Mouse (Mus musculus) right cerebral cortex, postnatal 4 days (tissue): ENCODE measurements around the gene Ankrd13c.
"Not testable (repeated sequence)": the region's sequence is repeated elsewhere in the genome, so short reads cannot be mapped to it uniquely, and the experiment has no call there.

Source experiments
- DNase-seq: peaks from one replicate; pipeline ENCODE4 v3.0.0-alpha.2; 2022

The Ankrd13c gene

DNA sequence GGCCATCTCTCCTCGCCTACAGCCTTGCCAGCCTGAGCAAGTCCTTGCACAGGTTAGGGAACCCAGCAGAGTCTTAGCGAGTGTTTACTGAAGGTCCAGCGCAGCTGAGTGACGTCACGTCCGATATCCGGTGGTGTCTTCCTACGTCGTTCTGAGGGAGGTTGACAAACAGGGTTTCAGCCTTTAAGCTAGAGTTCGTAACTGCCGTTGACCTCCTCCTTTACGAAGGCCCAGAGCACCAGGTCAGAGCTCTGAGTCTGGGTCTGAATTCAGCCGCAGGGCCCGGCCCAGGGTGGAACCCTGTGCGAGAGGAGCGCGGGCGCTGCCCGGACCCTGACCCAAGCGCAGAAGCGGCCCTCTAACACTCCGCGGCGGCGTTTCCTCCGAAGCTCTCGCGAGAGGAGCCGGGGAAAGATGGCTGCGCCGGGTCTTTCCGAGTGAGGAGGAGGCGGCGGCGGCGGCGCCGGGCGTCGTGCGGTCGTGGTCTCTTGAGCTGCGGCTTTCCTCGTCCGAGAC, at the start of gene Ankrd13c:
Gene Ankrd13c, plus strand, starts transcription at position 397 of the 516 bp plus-strand sequence.
- peak; percentile 90 for DNase-seq

DNA sequence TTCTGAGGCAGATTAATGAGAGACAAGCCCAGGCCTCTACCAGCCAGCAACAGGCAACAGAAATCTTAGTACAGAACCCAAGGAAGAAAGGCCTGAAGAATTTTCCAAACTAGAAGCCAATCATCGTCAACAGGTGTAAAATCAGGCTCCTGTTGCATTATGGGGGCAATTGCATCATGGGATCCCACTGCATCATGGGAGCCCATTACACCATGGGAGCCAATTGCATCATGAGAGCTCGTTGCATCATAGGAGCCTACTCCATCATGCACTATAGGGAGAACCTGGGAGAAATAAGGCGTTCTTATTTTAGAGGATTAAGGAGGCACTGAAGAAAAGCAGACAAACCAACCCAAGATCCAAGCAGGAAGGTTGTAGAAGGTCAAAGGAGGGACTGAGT, 49.4 kb upstream of the Ankrd13c start:
- no peak for DNase-seq

DNA sequence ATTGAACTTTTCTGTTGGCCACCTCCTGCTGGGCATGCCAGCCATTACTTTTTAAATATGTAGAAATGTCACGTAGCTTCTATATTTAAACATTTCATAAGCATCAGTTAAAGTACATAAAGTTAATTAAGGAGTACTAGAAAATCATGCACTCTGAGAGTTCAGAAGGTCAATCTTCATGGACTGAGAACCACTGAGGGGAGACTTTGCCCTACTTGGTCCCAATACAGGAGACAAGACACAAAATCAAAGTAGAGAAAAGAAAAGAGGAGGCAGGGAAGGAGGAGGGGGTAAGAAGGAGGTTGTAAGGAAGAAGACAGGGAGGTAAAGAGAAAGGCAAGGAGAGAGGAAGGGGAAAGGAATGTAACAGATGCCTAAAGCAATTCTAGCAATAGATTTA, 47.1 kb upstream of the Ankrd13c start:
- no peak for DNase-seq

DNA sequence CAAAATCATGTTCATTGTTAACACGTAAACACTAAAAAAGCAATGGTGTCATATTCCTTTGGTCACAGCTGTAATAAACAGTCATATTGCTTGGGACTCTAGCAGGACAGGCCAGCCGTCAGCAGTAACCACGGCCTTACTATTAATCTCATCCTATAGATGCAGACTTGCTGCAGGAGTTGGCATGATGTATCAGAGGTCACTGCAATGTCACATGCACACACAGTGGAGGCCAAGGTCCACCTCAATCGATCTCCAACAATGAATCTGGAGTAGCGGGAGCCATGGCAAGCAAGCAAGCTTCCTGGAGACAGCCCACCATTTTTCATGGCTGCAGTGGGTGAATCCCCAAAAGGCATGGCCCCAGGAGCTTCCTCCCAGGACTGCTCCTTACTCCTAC, 45.3 kb upstream of the Ankrd13c start:
- DNase-seq = no peak

DNA sequence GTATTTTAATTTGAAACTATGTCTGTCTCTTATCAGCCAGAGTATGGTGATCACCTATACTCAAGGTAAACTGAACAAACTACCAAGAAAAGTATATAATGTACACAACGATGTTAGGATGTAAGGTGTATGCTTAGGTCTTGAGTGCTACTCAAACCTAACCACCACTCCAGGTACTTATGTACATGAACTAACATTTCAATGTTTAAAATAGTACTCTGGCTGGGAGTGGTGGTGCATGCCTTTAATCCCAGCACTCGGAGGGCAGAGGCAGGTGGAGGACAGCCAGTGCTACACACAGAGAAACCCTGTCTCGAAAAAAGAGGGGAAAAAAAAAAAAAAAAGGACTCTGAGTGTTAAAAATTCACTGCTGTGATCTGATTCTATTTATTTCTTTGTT, 38.9 kb upstream of the Ankrd13c start:
- DNase-seq = no peak

DNA sequence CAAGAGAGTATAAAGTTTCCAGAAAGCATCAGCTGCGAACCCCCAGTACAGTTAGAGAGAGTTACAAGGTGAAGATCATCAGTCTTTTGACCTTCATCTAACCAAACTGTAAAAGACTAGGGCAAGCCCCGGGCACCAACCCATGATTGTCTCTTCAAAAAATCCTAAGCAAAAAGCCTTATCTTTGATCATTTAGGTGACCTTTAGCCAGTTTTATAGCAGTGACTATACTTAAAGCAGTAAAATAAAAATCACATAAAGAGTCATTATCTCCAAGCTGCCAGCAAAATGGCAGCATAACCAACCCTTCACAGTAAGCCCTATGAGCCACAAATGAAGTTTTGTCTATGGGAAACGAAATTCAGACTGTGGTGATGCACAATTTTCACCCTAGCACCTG, 36.8 kb upstream of the Ankrd13c start:
- DNase-seq = no peak

DNA sequence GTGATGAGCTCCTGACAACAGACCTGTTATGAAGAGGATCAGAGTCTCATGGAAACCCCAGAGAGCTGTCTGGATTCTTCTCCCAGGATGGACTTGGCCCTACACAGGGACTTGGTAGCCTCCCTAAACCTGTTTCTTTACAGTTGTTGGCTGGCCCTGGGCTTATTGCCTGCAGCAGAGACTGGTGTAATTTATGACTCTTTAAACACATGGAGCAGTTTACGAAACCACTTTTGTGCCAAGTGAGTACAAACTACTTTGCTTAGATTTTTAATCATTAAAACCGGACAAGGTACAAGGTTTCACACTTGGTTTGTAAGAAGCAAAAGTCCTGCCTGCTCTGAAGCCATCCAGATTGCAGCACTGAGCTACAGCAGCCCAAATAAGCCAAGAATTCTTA, 34.9 kb upstream of the Ankrd13c start:
- no peak for DNase-seq

DNA sequence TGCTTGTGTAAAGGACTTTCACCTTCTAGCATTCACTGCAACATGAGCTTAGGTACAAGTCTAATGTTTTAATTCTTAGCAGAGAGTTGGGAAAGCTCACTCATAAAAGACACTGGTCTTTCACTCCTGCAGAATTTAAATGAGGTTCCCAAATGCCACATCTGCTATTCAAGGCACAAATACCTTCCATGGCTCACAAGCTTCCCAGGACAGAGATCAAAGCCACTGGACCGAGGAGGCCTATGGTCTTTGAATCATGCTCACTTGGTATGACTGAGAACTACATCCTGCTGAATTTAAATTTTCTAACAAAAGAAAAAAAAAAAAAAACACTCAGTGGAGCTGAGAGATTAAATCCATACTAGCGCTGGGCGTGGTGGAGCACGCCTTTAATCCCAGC, 30.7 kb upstream of the Ankrd13c start:
- no peak for DNase-seq

DNA sequence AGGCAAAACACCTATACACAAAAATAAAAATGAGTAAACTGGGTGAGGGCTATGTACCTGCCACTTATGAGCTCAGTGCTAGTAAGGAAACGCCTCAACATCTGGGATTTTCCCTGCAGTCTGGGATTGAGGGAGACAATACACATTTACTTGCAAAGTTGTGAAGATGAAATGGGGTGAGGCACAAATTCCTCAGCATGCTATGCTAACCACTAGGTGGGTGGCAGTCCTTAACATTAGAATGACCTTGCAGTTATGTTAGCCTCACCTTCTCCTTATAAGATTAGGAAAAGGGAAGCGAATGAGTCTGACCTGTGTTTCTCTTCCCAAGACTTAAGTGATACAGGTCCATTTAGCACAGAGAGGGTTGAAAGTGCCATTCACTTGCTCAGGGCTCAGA, 25.7 kb upstream of the Ankrd13c start:
- DNase-seq = no peak

DNA sequence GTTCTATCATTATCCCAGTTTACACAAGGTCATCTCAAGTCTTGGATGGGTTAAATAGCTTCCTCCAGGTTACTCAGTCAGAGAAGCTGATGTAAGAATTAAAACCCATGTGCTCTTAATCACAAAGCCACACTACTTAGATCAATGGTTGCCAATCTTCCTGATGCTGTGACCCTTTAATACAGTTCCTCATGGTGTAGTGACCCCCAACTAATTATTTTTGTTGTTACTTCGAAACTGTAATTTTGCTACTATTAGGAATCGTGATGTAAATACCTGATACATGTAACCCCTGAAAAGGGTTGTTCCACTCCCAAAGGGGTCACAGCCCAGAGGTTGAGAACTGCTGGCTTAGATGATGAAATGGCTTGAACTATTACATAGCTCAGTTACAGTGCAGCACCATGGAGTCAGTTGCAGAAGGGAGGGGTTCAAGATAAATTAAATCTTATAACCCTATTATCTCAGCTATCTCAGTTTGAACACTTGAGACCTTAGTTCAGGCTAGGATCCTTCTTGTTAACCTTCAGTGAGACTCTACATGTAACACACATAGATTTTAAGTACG, 23.7 kb upstream of the Ankrd13c start:
- no peak for DNase-seq

DNA sequence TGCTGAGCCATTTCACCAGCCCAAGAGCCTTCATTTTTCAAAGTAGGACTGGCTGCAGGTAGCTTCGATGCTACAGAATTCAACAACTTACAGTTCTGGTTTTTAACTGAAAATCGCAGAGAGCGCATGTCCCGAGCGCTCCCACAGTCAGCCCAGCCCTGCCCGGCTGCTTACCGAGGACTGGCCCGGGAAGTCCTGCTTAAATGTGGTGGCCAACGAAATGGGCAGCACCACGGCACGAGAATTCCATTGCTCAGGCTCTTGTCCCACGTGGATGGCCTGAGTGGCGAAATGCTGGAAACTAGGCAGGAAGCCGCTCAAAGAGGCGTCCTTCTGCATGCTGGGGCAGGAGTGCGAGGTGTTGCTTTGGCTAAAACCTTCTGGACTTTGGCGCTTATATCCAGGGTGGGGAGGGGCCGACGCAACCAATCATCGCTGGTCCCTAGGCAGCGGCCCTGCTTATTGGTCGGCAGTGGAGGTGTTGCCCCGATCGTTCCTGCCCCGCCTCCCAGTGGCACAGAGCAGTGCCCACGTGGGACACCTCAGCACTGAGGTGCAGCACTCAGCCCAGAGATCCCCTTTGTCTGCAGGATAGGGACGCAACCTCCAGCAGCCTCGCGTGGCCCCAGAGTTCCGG, 22.2 kb upstream of the Ankrd13c start, which contains the start of gene Cth:
Gene Cth, minus strand, starts transcription at position 386 of the 637 bp plus-strand sequence.
- DNase-seq = peak; percentile 71

DNA sequence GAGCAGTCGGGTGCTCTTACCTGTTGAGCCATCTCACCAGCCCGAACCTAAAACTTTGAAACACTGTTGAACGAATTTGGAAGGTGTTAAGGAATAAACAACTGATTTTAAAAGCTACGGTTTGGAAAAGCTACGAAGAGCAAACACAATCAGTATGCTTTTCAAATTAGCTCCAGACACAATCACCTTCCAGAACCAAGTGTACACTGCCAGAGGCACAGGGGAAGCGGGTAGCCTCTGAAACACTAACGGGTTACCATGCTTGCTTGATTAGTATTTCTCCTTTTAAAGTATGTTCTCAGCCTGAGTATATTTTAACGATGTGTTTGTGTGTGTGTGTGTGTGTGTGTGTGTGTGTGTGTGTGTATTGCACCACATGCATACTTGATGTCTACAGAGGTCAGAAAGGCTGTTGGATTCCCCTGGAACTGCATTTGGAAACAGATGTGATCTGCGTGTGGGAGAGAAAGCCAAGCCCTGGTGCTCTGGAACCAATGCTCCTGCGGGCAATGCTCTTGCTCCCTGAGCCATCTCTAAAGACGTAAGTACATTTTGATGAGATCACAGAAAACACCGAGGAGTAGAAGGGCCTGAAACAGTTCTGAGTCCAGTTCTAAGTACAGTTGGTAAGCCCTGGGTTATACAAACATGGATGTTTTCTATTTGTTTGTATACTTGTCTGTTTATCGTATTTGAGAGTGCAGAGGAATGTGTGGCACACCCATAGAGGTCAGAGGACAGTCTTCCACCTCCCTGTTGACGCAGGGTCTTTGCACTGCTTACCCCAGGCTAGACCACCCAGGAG, 21.1 kb upstream of the Ankrd13c start:
- no peak for DNase-seq

DNA sequence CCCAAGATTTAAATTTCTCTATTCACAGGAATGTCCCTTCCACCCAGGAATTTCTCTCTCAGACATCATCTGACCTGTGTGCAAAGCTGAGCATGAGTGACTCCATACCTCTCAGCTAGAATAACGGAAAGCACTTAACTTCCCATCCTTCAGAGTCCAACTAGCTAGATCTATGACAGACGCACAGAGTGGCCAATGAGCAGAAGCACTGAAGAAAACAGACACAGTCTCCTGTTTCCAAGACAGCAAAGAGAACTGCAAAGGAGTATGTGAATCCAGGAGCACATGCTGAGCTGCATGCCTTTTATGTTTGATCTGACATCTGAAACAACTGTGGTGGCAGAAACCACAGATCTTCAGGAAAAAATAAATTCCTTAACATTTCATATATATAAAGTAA, 20.3 kb upstream of the Ankrd13c start:
- DNase-seq = peak; percentile 19

DNA sequence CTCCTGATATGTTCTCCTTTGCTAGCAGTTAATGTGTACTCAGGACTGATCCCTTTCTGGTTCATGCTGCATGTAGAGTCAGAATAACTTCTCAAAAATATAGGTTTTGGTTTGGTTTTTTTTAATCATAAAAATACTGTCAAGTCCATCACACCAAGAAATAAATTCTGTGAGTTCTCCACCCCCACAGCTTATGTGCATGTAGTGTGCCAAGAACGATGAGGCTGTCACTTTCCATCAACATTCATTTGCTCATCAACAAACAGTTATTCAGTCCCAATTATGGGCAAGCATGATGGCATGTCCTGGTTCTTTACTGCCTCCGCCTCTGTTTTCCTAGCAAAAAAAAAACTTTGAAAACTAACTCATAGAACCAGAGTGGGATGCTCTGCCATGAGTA, 18.3 kb upstream of the Ankrd13c start:
- no peak for DNase-seq

DNA sequence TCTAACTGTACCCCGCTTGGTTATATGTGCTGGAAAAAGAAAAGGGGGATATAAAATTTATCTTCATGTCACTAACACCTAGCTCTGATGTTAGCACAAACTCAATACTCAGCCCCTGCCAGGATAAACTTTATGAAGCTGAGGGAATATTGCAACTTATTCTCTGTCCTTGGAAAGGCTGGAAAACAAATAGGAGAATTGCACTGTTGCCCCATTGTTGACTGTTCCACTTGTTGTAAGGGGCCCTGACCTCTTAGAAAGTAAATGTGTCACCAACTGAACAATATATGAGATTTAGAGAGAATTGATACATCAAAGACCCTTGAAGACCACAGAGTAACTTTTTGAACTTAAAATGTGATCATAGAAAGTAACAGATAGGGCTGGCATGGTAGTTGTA, 17.6 kb upstream of the Ankrd13c start:
- no peak for DNase-seq

DNA sequence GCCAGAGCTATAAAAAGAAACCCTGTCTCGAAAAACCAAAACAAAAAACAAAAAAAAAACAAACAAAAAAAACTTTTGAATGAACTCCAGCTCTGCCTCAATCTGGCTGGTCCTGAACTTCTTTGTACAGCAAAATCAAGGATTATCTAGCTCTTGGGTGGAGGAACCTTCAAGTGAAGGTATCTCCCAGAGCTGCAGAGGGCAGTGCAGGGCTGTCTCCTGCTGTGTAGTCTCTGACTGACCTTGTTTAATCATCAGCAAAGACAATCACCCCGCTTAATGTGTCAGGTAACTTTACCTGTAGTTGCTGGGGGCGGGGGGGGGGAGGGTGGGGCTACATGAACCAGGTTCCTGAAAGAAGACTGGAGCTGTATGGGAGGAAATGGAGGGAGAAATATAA, 15.4 kb upstream of the Ankrd13c start:
- DNase-seq = no peak

DNA sequence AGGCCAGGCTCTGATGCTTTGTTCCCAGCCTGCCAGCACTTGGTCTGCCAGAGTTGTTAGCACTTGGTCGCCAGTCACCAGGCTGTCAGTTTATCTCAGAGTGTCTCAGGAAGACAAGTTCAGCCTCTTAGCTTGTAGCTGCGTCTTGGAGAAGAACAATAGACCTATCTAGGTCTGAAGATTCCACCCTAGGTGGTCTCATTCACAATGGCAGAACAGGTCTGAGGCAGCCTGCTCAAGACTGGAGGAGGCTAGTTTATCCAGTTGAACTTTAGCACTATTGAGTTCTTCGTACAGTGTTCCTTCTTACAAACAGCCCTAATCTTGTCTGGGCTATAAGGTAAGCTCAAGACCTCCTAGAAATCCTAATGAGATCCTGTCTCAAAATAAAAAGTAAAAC, 15.0 kb upstream of the Ankrd13c start:
- DNase-seq = no peak

DNA sequence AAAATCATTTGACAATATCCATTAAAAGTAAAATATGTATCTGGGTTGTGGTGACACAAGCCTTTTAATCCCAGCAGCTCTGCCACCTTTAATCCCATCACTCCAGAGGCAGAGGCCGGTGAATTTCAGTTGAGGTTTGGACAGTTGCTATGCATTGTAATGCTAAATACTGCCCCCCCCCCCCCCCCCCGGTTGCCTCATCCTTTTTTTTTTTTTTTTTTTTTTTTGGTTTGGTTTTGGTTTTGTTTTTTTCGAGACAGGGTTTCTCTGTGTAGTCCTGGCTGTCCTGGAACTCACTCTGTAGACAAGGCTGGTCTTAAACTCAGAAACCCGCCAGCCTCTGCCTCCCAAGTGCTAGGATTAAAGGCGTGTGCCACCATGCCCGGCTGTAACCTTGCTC, 13.8 kb upstream of the Ankrd13c start:
- not testable (repeated sequence) for DNase-seq

DNA sequence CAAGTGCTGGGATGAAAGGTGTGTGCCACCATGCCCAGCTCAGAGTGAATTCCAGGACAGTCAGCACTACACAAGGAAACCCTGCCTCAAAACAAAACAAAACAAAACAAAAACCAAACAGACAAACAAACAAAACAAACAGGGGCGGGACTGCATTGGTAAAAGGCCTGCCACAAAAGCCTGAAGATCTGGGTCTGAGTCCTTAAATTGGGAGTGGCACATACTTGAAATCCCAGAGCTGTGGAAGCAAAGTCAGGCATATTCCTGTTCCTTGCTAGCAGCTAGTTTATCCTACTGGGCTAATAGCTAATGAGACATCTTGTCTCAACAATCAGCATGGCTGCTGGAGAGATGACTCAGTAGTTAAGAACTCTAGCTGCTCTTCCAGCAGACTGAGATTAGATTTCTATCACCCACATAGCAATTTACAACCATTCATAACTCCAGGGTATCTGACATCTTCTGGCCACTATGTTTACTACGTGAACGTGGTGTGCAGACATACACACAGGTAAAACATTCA, 12.7 kb upstream of the Ankrd13c start:
- no peak for DNase-seq

DNA sequence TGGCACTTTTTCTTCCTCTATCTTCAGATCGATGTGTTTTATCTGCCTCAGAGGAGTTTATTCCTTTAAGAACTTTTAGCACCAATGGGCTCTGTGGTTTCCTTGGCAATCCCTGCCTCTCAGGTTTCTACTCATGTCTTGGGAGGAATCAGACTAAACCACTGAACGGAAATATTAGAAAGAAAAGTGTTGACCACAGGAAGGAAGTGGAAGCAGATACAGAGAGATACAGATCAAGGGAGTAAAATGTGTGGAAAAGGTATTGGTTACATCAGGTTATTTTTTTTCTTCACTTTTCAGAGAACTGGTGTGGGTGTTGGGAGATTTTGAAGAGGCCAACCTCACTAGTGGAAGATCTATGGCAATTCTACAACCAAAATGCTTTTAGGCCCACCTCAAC, 8.5 kb upstream of the Ankrd13c start:
- DNase-seq = no peak

DNA sequence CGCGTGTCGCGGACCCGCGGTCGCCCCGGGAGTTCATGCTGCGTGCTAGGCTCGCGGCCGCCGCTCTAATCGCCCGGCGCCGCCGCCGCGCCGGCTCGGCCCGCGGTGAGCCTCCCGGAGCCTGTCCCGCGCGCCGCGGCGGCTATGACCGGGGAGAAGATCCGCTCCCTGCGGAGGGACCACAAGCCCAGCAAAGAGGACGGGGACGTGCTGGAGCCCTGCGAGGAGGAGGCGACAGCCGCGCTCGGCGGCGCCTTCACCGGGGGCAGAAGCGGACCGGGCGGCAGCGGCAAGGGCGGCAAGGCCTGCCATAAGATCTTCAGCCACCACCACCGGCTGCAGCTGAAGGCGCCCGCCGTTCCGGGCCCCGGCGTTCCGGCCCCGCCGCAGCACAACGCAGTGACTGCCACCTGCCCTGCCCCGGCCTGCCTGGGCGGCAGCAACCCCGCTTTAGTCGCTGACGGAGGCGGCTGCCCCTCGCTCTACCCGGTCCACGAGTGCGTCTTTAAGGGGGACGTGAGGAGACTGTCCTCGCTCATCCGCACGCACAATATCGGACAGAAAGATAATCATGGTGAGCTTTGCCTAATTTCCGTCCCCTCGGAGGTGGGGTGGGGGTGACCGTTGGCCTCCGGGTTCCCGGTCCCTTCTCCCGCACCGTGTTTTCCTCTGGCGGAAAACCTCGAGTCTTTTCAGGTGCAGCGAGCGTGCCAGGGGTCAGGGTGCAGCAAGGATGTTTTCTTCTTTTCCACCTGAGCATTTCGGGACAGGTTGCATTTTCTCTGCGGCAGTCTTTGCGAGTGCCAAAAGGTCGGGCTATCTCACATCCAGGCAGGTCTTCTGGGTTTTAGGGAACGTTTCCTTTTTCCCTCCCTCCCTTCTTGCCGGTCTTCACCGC, 593 bp downstream of the Ankrd13c start:
- DNase-seq = peak; percentile 34

DNA sequence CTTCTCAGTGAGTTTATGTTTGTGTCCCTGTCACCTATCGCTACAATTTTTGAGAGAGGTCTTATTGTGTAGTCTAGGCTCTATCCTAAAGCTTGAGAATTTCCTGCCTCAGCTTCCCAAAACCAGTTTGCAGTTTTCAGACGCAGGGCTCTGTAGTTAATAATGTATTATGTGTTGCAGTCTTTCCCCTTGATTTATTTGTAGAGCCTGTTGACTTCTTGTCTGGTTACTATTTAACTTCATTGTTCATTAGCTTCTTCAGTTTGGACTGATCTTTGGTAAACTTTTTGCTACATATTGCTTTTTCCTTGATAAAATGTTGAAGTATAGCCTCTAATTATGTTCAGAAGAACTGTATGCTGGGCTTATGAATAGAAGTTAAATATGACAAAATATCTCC, 5.7 kb downstream of the Ankrd13c start:
- DNase-seq = no peak

DNA sequence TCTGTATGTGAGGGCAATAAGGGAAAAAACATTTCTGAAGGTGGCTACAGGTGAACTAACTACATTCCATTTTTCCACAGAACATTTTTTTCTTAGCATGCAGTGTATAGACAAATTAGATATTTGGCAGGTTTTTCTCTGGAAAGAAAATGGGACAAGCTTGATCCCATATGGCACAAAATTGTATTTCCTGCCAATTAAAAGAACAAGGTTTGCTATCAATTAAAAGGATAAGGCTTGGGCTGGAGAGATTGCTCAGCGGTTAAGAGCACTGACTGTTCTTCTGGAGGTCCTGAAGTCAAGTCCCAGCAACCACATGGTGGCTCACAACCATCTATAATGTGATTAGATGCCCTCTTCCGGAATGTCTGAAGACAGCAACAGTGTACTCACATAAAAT, 8.4 kb downstream of the Ankrd13c start:
- DNase-seq = no peak
